Mouse (Mus musculus) kidney, postnatal 4 days (tissue): Measurements from ENCODE around the gene Tmem19.

Source experiments
- DNase-seq, 2 experiments: peaks; one replicate each; pipeline ENCODE4 v3.0.0; 2021; ENCODE audit warnings: mixed read lengths in 2 of 2

Tmem19 gene

GRCm38 (mm10) chr10:115309191-115309590 lies 53.1 kb downstream of the Tmem19 start:
- DNase-seq, result no peak

GRCm38 (mm10) chr10:115307331-115307875 lies 54.9 kb downstream of the Tmem19 start:
- DNase-seq, result no peak

GRCm38 (mm10) chr10:115298683-115299082 lies 63.6 kb downstream of the Tmem19 start:
- no peak for DNase-seq

- no peak for DNase-seq
These were observed 64.7 kb downstream of the Tmem19 start for GRCm38 (mm10) chr10:115297582-115297981.

GRCm38 (mm10) chr10:115296401-115296935 lies 65.8 kb downstream of the Tmem19 start:
- peak in 1 of 2 experiments; percentile 17 for DNase-seq

GRCm38 (mm10) chr10:115295162-115295561 lies 67.1 kb downstream of the Tmem19 start:
- DNase-seq, result no peak

DNA sequence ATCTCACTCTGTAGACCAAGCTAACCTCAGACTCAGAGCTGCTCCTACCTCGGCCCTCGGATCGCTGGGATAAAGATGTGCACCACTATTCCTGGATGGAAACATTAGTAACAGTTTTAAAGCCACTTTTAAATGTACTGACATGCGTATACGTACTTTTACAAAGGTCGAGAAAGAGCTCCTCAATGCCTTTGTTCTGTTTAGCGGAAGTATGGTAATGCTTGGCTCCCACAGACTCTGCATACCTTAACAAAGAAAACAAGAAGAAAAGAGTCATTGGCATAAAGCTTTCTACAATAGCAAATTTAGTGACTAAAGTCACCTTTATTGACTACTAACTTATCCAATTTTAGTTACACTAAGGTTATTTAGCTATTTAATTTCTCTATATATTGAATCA lies 67.6 kb downstream of the Tmem19 start:
- no peak for DNase-seq

- DNase-seq, result no peak
These were observed 68.4 kb downstream of the Tmem19 start for GRCm38 (mm10) chr10:115293946-115294345.

DNA sequence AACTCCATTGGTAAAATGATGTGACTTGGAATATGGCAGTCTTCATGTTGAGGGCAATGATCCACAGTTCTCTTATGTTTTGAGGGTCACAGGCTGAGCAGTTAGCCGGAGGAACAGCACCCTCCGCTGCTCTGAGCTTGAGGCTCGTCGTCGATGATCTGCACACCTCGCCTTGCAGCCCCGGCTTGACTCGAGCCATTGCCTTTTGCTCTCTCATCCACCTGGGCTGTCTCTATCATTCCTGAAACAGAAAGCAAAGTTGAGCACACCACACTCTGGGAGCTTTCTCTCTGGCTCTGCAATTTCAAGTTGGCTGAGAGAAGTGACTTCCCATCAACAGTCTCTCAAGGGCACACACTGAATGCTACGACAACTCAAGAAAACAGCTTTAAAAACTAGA lies 71.6 kb downstream of the Tmem19 start:
- no peak for DNase-seq
